Mouse (Mus musculus) limb, embryonic 14.5 days (tissue): ENCODE measurements at regions not wholly inside any gene's neighbourhood (a gene's known extent, or its start where the extent isn't known, plus 50 kb on each side); places are given as distances from the start of the nearest gene placed in this dataset.
"Not testable (repeated sequence)": the region's sequence is repeated elsewhere in the genome, so short reads cannot be mapped to it uniquely, and the experiment has no call there.

Source experiments
- ATAC-seq: fragments of 200-750 bp; cut with Nextera tagmentation; 2 replicates; pipeline ENCODE4 v1.8.0; 2017; ENCODE audit warnings: low read depth, moderate number of reproducible peaks, moderate TSS enrichment; ENCODE audit not compliant: low FRiP score
- DNase-seq: peaks from one replicate; pipeline ENCODE4 v3.0.0-alpha.2; 2015; ENCODE audit warnings: low spot score
- H3K27ac ChIP-seq: fragments of 300-500 bp; sonication (generic); replicated peaks from 2 replicates; pipeline ENCODE4 v1.5.1; 2014; ENCODE audit warnings: low read depth, mild to moderate bottlenecking, low read length, moderate library complexity, mixed read lengths
- H3K27me3 ChIP-seq: fragments of 300-500 bp; sonication (generic); 2 replicates; pipeline ENCODE4 v1.6.1; 2014; ENCODE audit warnings: low read length, mixed read lengths; ENCODE audit not compliant: control insufficient read depth, insufficient read depth
- H3K36me3 ChIP-seq: fragments of 300-500 bp; sonication (generic); 2 replicates; pipeline ENCODE4 v1.6.1; 2014; ENCODE audit warnings: mild to moderate bottlenecking, low read length, moderate library complexity, mixed read lengths; ENCODE audit not compliant: control insufficient read depth, insufficient read depth
- H3K4me1 ChIP-seq: fragments of 300-500 bp; sonication (generic); 2 replicates; pipeline ENCODE4 v1.6.1; 2014; ENCODE audit warnings: antibody characterized with exemption, low read length, mixed read lengths; ENCODE audit not compliant: control insufficient read depth, insufficient read depth
- H3K4me2 ChIP-seq: fragments of 300-500 bp; sonication (generic); replicated peaks from 2 replicates; pipeline ENCODE4 v1.6.1; 2014; ENCODE audit warnings: low read depth, mild to moderate bottlenecking, low read length, moderate library complexity; ENCODE audit not compliant: severe bottlenecking
- H3K4me3 ChIP-seq: fragments of 300-500 bp; sonication (generic); replicated peaks from 2 replicates; pipeline ENCODE4 v1.5.1; 2014; ENCODE audit warnings: low read length
- H3K9ac ChIP-seq: fragments of 300-500 bp; sonication (generic); 2 replicates; pipeline ENCODE4 v1.6.1; 2014; ENCODE audit warnings: mild to moderate bottlenecking, low read depth, low read length, moderate library complexity; ENCODE audit not compliant: severe bottlenecking
- H3K9me3 ChIP-seq: fragments of 300-500 bp; sonication (generic); 2 replicates; pipeline ENCODE4 v1.6.1; 2016; ENCODE audit warnings: low read length; ENCODE audit not compliant: control insufficient read depth
- POLR2A ChIP-seq: fragments of 200-500 bp; IDR thresholded peaks from 2 replicates; pipeline ENCODE4 v1.8.0; 2012; ENCODE audit warnings: inconsistent platforms, mild to moderate bottlenecking, moderate library complexity, borderline replicate concordance; ENCODE audit not compliant: insufficient read depth, insufficient read length; ENCODE audit errors: extremely low read depth
- WGBS: fragments of 180-500 bp; shearing (Covaris S2); extraction: QIAGEN DNeasy Blood & Tissue Kit; methylation state at CpG from one replicate; pipeline ENCODE4 v1.1.7; 2014; 5-methylcytosine and 5-hydroxymethylcytosine counted together

- no peaks in the 10 kb centered on the region for H3K27me3 ChIP-seq
- no peak for TF ChIP-seq POLR2A
- DNase-seq = no peak
- no peaks in the 10 kb centered on the region for H3K36me3 ChIP-seq
- H3K4me3 ChIP-seq = no peak overlapping the region
- no peak overlapping the region for H3K9ac ChIP-seq
- H3K4me2 ChIP-seq = no peak overlapping the region
- H3K4me1 ChIP-seq = no peaks in the 10 kb centered on the region
- no peaks in the 10 kb centered on the region for H3K9me3 ChIP-seq
- ATAC-seq = no peak
- H3K27ac ChIP-seq = no peak overlapping the region
- WGBS = 52% methylated on average over 6 of the region's 6 CpGs
Observed at GRCm38 (mm10) chr11:40456571-40456970, 238.4 kb downstream of the Mat2b start.

DNA sequence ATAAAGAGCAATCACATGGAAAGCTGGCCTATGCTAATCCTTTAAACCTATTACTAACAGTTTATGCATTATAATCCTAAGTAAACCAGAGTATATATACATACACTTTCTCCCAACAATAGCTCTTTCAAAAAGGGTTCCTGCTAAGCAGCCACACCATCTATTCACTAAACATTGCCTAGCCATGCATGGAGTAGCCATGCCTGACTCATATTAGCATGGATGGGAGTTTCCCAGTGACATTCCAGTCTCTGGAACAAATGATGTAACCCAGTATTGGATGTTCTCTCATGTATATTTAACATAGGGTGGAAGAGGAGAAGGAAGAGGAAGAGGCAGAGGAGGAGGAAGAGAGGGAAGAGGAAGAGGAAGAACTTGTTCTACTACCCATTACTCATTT lies 240.0 kb downstream of the Mat2b start:
- H3K4me3 ChIP-seq, H3K27me3 ChIP-seq, H3K4me2 ChIP-seq, H3K9ac ChIP-seq, H3K27ac ChIP-seq, H3K36me3 ChIP-seq, H3K9me3 ChIP-seq, ATAC-seq, DNase-seq, H3K4me1 ChIP-seq: not testable (repeated sequence)

- Histone ChIP-seq H3K36me3 (no peaks in the 10 kb centered on the region), H3K9ac (no peak overlapping the region), H3K9me3 (no peaks in the 10 kb centered on the region), H3K4me3 (no peak overlapping the region), H3K27ac (no peak overlapping the region), H3K4me2 (no peak overlapping the region), H3K27me3 (no peaks in the 10 kb centered on the region), H3K4me1 (no peaks in the 10 kb centered on the region)
- TF ChIP-seq POLR2A = no peak
- ATAC-seq (no peak), DNase-seq (no peak)
- WGBS = 77% methylated on average over 2 of the region's 2 CpGs
Observed at GRCm38 (mm10) chr11:40446846-40447245, 248.2 kb downstream of the Mat2b start.

GRCm38 (mm10) chr11:40434002-40434401 lies 261.0 kb downstream of the Mat2b start:
- no peaks in the 10 kb centered on the region for H3K27me3 ChIP-seq
- no peak for ATAC-seq
- DNase-seq = no peak
- H3K9ac ChIP-seq = no peak overlapping the region
- no peaks in the 10 kb centered on the region for H3K9me3 ChIP-seq
- no peak overlapping the region for H3K4me2 ChIP-seq
- H3K36me3 ChIP-seq = no peaks in the 10 kb centered on the region
- no peak overlapping the region for H3K4me3 ChIP-seq
- WGBS = 90% methylated on average over 1 of the region's 1 CpGs
- no peak overlapping the region for H3K27ac ChIP-seq
- no peak for TF ChIP-seq POLR2A
- no peaks in the 10 kb centered on the region for H3K4me1 ChIP-seq

- H3K4me2 ChIP-seq = no peak overlapping the region
- H3K9me3 ChIP-seq = no peaks in the 10 kb centered on the region
- no peak for ATAC-seq
- H3K9ac ChIP-seq = no peak overlapping the region
- no peaks in the 10 kb centered on the region for H3K27me3 ChIP-seq
- H3K36me3 ChIP-seq = no peaks in the 10 kb centered on the region
- H3K4me1 ChIP-seq = no peaks in the 10 kb centered on the region
- 87% methylated on average over 2 of the region's 2 CpGs for WGBS
- DNase-seq = no peak
- no peak for TF ChIP-seq POLR2A
- no peak overlapping the region for H3K4me3 ChIP-seq
- no peak overlapping the region for H3K27ac ChIP-seq
Observed at GRCm38 (mm10) chr11:40428858-40429257, 266.1 kb downstream of the Mat2b start.

DNA sequence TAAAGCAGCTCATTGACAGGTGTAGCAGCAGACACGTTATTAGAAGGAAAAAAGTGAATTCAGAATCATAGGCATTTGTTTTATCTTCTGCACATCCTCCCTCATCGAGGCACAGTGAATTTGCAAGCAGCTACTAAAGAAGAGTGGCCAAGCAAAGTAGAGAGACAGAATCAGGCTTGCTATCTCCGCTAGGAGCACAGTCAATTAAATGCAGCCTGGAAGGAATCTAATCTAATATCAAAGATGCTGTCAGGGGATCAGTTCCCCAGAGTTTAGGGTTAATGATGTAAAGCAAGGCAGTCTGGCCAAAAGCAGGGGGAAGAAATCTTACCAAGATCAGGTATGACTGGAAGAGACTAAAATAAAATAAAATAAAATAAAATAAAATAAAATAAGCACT lies 270.7 kb downstream of the Mat2b start:
- H3K4me2 ChIP-seq = no peak overlapping the region
- no peaks in the 10 kb centered on the region for H3K36me3 ChIP-seq
- TF ChIP-seq POLR2A = no peak
- no peak overlapping the region for H3K4me3 ChIP-seq
- DNase-seq = no peak
- H3K9me3 ChIP-seq = no peaks in the 10 kb centered on the region
- no peak overlapping the region for H3K9ac ChIP-seq
- H3K27ac ChIP-seq = no peak overlapping the region
- no peak for ATAC-seq
- H3K4me1 ChIP-seq = no peaks in the 10 kb centered on the region
- 73% methylated on average over 3 of the region's 3 CpGs for WGBS
- no peaks in the 10 kb centered on the region for H3K27me3 ChIP-seq
